Mouse (Mus musculus) layer of hippocampus, adult 18-20 months (tissue): ENCODE results near the gene Lama2. TPM values are rescaled to one million over a fixed set of nuclear protein-coding genes. Genes with fewer than 3 reads are reported as not detected.
A peak's percentile ranks its signal among the peaks of the same experiment; 100 is the strongest.

ENCODE experiments used
- DNase-seq, 2 experiments: peaks; one replicate each; pipeline ENCODE4 v3.0.0; 2022; ENCODE audit warnings: low spot score in 2 of 2
- long read RNA-seq: library from polyadenylated mRNA; stranded (forward); transcript quantifications from one replicate; pipeline ENCODE4 v2.0.0, GENCODE M21; 2021
- total RNA-seq, 2 experiments: library from RNA; stranded (reverse); gene quantifications; 2 replicates each; pipeline ENCODE4 v1.2.3; 2021

The Lama2 gene
- 1 to 10 TPM; 8.0 to 9.5 TPM for total RNA-seq
- long read RNA-seq, result 0 reads

GRCm38 (mm10) chr10:27619658-27620057 lies at the start of gene Lama2:
Gene Lama2 (minus strand): TSS chr10:27619758.
- no peak for DNase-seq

- no peak for DNase-seq
Observed at GRCm38 (mm10) chr10:27664391-27664790, 44.8 kb upstream of the Lama2 start.

GRCm38 (mm10) chr10:27663396-27663795 lies 43.8 kb upstream of the Lama2 start:
- no peak for DNase-seq

- peak in 1 of 2 experiments; percentile 20 for DNase-seq
Observed at GRCm38 (mm10) chr10:27654164-27654563, 34.6 kb upstream of the Lama2 start.

- DNase-seq, result peak in 1 of 2 experiments; percentile 8
Observed at GRCm38 (mm10) chr10:27652694-27653335, 33.3 kb upstream of the Lama2 start.

- DNase-seq, result no peak
Observed at GRCm38 (mm10) chr10:27635721-27636120, 16.2 kb upstream of the Lama2 start.

GRCm38 (mm10) chr10:27631002-27631401 lies 11.4 kb upstream of the Lama2 start:
- peak; percentile 30 to 55 for DNase-seq

- no peak for DNase-seq
Observed at GRCm38 (mm10) chr10:27621697-27622449, 2.3 kb upstream of the Lama2 start.

GRCm38 (mm10) chr10:27617522-27618020 lies 2.0 kb downstream of the Lama2 start:
- no peak for DNase-seq

- DNase-seq, result peak in 1 of 2 experiments; percentile 7
Observed at GRCm38 (mm10) chr10:27616641-27617415, 2.7 kb downstream of the Lama2 start.

- no peak for DNase-seq
Observed at GRCm38 (mm10) chr10:27595675-27596074, 23.9 kb downstream of the Lama2 start.

GRCm38 (mm10) chr10:27533217-27533616 lies 86.3 kb downstream of the Lama2 start:
- DNase-seq, result no peak

- no peak for DNase-seq
Observed at GRCm38 (mm10) chr10:27508847-27509459, 110.6 kb downstream of the Lama2 start.

- DNase-seq, result peak; percentile 6 to 43
Observed at GRCm38 (mm10) chr10:27500863-27501262, 118.7 kb downstream of the Lama2 start.

GRCm38 (mm10) chr10:27488452-27488851 lies 131.1 kb downstream of the Lama2 start:
- no peak for DNase-seq

GRCm38 (mm10) chr10:27484041-27484440 lies 135.5 kb downstream of the Lama2 start:
- peak; percentile 22 to 63 for DNase-seq

- DNase-seq, result peak; percentile 1 to 13
Observed at GRCm38 (mm10) chr10:27475540-27475939, 144.0 kb downstream of the Lama2 start.

GRCm38 (mm10) chr10:27468274-27468673 lies 151.3 kb downstream of the Lama2 start:
- DNase-seq, result peak in 1 of 2 experiments; percentile 9

- no peak for DNase-seq
Observed at GRCm38 (mm10) chr10:27413583-27414465, 205.7 kb downstream of the Lama2 start.

- DNase-seq, result no peak
Observed at GRCm38 (mm10) chr10:27390753-27391152, 228.8 kb downstream of the Lama2 start.
